Mouse (Mus musculus) forebrain, embryonic 10.5 days (tissue): ENCODE results near the gene Cox7a2. TPM values are rescaled to one million over a fixed set of nuclear protein-coding genes. Genes with fewer than 3 reads are reported as not detected.
A peak's percentile ranks its signal among the peaks of the same experiment; 100 is the strongest.

Experiments
- DNase-seq: peaks from one replicate; pipeline ENCODE4 v3.0.0-alpha.2; 2017; ENCODE audit warnings: low spot score; ENCODE audit errors: extremely low spot score
- H3K27ac ChIP-seq: fragments of 300-500 bp; sonication (generic); 2 replicates; pipeline ENCODE4 v1.5.1; 2016; ENCODE audit warnings: mild to moderate bottlenecking
- H3K27me3 ChIP-seq: fragments of 300-500 bp; sonication (generic); 2 replicates; pipeline ENCODE4 v1.6.1; 2016; ENCODE audit warnings: mild to moderate bottlenecking; ENCODE audit not compliant: poor library complexity, severe bottlenecking
- H3K36me3 ChIP-seq: fragments of 300-500 bp; sonication (generic); replicated peaks from 2 replicates; pipeline ENCODE4 v1.6.1; 2016; ENCODE audit warnings: mild to moderate bottlenecking, moderate library complexity
- H3K4me1 ChIP-seq: fragments of 300-500 bp; sonication (generic); 2 replicates; pipeline ENCODE4 v1.6.1; 2016
- H3K4me3 ChIP-seq: fragments of 300-500 bp; sonication (generic); 2 replicates; pipeline ENCODE4 v1.5.1; 2016; ENCODE audit warnings: mild to moderate bottlenecking, moderate library complexity
- H3K9me3 ChIP-seq: fragments of 300-500 bp; sonication (generic); 2 replicates; pipeline ENCODE4 v1.6.1; 2016; ENCODE audit warnings: mild to moderate bottlenecking, moderate library complexity
- WGBS: fragments of 180-500 bp; shearing (Covaris S2); methylation state at CpG from one replicate; pipeline ENCODE4 v1.1.7; 2016; 5-methylcytosine and 5-hydroxymethylcytosine counted together
- polyA plus RNA-seq: library from polyadenylated mRNA; unstranded; fragments of >200 nt; fragmentation: Nextera tagmentation; extraction: Ambion mirVana; gene quantifications from 2 replicates; pipeline ENCODE4 v1.2.1, GENCODE M21; 2016

Cox7a2 gene
- polyA plus RNA-seq, 1 experiment from 2014 or later: 635 TPM

GRCm38 (mm10) chr9:79720143-79720542 lies 39.5 kb downstream of the Cox7a2 start:
- DNase-seq: no peak
- Histone ChIP-seq H3K4me3 (peak overlapping the region; percentile 65; the same call in 1 of the 2 replicates), H3K27ac (no peak overlapping the region; the same call in 1 of the 2 replicates)

GRCm38 (mm10) chr9:79719451-79719850 lies 40.2 kb downstream of the Cox7a2 start:
- H3K27me3 ChIP-seq: peaks cover 77% of the 10 kb centered on the region

More at GRCm38 (mm10) chr9:79720143-79720542, 39.5 kb downstream of the Cox7a2 start:
- Histone ChIP-seq H3K36me3 (no peaks in the 10 kb centered on the region), H3K9me3 (peaks cover 4% of the 10 kb centered on the region; the same call in 1 of the 2 replicates), H3K27me3 (peaks cover 73% of the 10 kb centered on the region), H3K4me1 (peaks cover 50% of the 10 kb centered on the region)
- WGBS: 17% methylated on average over 9 of the region's 9 CpGs

GRCm38 (mm10) chr9:79718481-79719370 lies 41.0 kb downstream of the Cox7a2 start, which contains the start of gene Col12a1:
Gene Col12a1, minus strand, starts transcription at chr9:79718831.
- Histone ChIP-seq H3K9me3 (peaks cover 4% of the 10 kb centered on the region; the same call in 1 of the 2 replicates), H3K4me1 (peaks cover 62% of the 10 kb centered on the region), H3K27me3 (peaks cover 82% of the 10 kb centered on the region), H3K36me3 (no peaks in the 10 kb centered on the region), H3K4me3 (peak within 1 kb of the TSS; percentile 65), H3K27ac (peak within 1 kb of the TSS; percentile 83)
- peak; percentile 65 for DNase-seq
- under 1% methylated on average over 64 of the region's 64 CpGs for WGBS

More at GRCm38 (mm10) chr9:79719451-79719850, 40.2 kb downstream of the Cox7a2 start:
- peak; percentile 56 for DNase-seq
- Histone ChIP-seq H3K36me3 (no peaks in the 10 kb centered on the region), H3K4me1 (peaks cover 57% of the 10 kb centered on the region), H3K4me3 (peak overlapping the region; percentile 65), H3K9me3 (peaks cover 4% of the 10 kb centered on the region; the same call in 1 of the 2 replicates), H3K27ac (peak overlapping the region; percentile 83)
- WGBS: under 1% methylated on average over 28 of the region's 28 CpGs

GRCm38 (mm10) chr9:79717836-79718475 lies 41.7 kb downstream of the Cox7a2 start:
- Histone ChIP-seq H3K27ac (peak overlapping the region; percentile 83), H3K36me3 (no peaks in the 10 kb centered on the region), H3K4me3 (peak overlapping the region; percentile 65), H3K27me3 (peaks cover 89% of the 10 kb centered on the region), H3K4me1 (peaks cover 62% of the 10 kb centered on the region), H3K9me3 (peaks cover 4% of the 10 kb centered on the region; the same call in 1 of the 2 replicates)
- 2% methylated on average over 22 of the region's 22 CpGs for WGBS
- peak; percentile 49 for DNase-seq

- H3K27me3 ChIP-seq: peaks cover 86% of the 10 kb centered on the region
- no peaks in the 10 kb centered on the region for H3K36me3 ChIP-seq
- H3K9me3 ChIP-seq: peaks cover 4% of the 10 kb centered on the region; the same call in 1 of the 2 replicates
- DNase-seq: peak; percentile 66
- peaks cover 62% of the 10 kb centered on the region for H3K4me1 ChIP-seq
- peak overlapping the region; percentile 65 for H3K4me3 ChIP-seq
- WGBS: 8% methylated on average over 23 of the region's 23 CpGs
- H3K27ac ChIP-seq: peak overlapping the region; percentile 83
Observed at GRCm38 (mm10) chr9:79716909-79717835, 42.5 kb downstream of the Cox7a2 start.

GRCm38 (mm10) chr9:79716496-79716895 lies 43.2 kb downstream of the Cox7a2 start:
- Histone ChIP-seq H3K27ac (no peak overlapping the region), H3K4me1 (peaks cover 62% of the 10 kb centered on the region), H3K27me3 (peaks cover 79% of the 10 kb centered on the region), H3K4me3 (peak overlapping the region; percentile 65), H3K36me3 (no peaks in the 10 kb centered on the region), H3K9me3 (no peaks in the 10 kb centered on the region)
- 51% methylated on average over 5 of the region's 5 CpGs for WGBS
- DNase-seq: no peak

GRCm38 (mm10) chr9:79714471-79715045 lies 45.1 kb downstream of the Cox7a2 start:
- WGBS: 6% methylated on average over 16 of the region's 16 CpGs
- Histone ChIP-seq H3K9me3 (no peaks in the 10 kb centered on the region), H3K27me3 (peaks cover 60% of the 10 kb centered on the region), H3K36me3 (no peaks in the 10 kb centered on the region), H3K27ac (peak overlapping the region; percentile 66), H3K4me3 (peak overlapping the region; percentile 41), H3K4me1 (peaks cover 50% of the 10 kb centered on the region)
- DNase-seq: peak; percentile 31

Other genes with a start within 250 kb of the Cox7a2 start
- 6.7 and 7.4 TPM in 2 replicates for gene Col12a1, start 41.0 kb downstream of the Cox7a2 start, polyA plus RNA-seq
- 49.5 and 54.0 TPM in 2 replicates for gene Tmem30a, start 33.6 kb upstream of the Cox7a2 start, polyA plus RNA-seq